Mouse (Mus musculus) c-Kit-positive CD71-positive TER-119-positive erythroid progenitor cells, embryonic 14.5 days (primary cell): ENCODE data around the gene Mmp1b.
"Not testable (repeated sequence)": the region's sequence is repeated elsewhere in the genome, so short reads cannot be mapped to it uniquely, and the experiment has no call there.

Source experiments
- DNase-seq: peaks from one replicate; pipeline ENCODE4 v3.0.0-alpha.2; 2013; ENCODE audit warnings: low spot score

Gene Mmp1b

GRCm38 (mm10) chr9:7387947-7388346 lies at the start of gene Mmp1b:
Gene Mmp1b, minus strand, starts transcription at chr9:7388047.
- DNase-seq: no peak

GRCm38 (mm10) chr9:7396556-7396955 lies 8.7 kb upstream of the Mmp1b start:
- DNase-seq: not testable (repeated sequence)

GRCm38 (mm10) chr9:7354535-7354934 lies 33.3 kb downstream of the Mmp1b start:
- DNase-seq: no peak

- no peak for DNase-seq
These were observed 42.3 kb downstream of the Mmp1b start for GRCm38 (mm10) chr9:7345513-7345912.

- no peak for DNase-seq
These were observed 43.7 kb downstream of the Mmp1b start, which contains the start of gene Mmp12 for GRCm38 (mm10) chr9:7344107-7344506. Gene Mmp12, plus strand, starts transcription at chr9:7344381.

GRCm38 (mm10) chr9:7336740-7337483 lies 50.9 kb downstream of the Mmp1b start:
- DNase-seq: no peak

GRCm38 (mm10) chr9:7335766-7336680 lies 51.8 kb downstream of the Mmp1b start:
- DNase-seq: no peak

- no peak for DNase-seq
These were observed 56.0 kb downstream of the Mmp1b start for GRCm38 (mm10) chr9:7331847-7332246.
